Mouse (Mus musculus): ENCODE measurements around the gene Gm10428.
"Not testable (repeated sequence)": the region's sequence is repeated elsewhere in the genome, so short reads cannot be mapped to it uniquely, and the experiment has no call there.

Gm10428 gene

DNA sequence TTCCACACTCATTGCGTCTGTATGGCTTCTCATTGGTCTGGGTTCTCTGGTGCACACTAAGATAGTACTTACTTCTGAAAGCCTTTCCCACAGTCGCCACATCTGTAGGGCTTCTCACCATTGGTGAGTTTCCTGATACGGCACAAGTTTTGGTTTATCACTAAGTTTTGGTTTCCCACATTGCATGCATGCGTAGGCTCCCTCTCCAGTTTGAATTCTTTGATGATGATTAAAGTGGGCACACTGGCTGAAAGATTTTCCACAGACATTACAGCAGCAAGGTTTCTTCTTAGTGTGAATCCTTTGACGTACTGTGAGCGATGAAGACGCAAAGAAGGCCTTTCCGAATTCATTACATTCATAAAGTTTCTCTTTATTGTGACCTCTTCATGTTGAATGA lies at the start of gene Gm10428:
Gm10428 (plus strand) TSS at position 321 of the 400 bp plus-strand sequence.
- DNase-seq (ENCODE audit: low read depth, low spot score) = no peak

DNA sequence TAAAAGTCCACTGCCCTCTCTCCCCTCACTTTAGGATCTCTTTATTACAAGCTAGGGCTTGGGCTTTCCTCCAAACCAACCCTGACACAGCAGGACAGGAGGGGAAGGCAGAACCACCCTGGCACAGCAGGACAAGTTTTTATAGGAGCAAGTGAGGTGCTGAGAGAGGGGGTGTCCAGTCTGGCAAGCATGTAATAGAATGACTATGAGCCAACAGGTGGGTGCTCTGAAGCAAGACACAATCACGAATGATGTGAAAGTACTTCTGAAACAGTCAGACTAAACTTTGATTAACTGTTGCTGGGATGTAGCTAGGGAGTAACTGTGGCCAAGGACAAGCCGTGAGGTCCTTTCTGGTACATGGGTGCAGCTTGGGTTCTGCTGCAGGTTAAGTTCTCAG lies 46.8 kb upstream of the Gm10428 start:
- no peak for DNase-seq (ENCODE audit: low read depth, low spot score)

GRCm38 (mm10) chr11:62708252-62708651 lies 44.6 kb upstream of the Gm10428 start:
- no peak for DNase-seq (ENCODE audit: low read depth, low spot score)

- DNase-seq (ENCODE audit: low read depth, low spot score) = no peak
Observed at GRCm38 (mm10) chr11:62710657-62711056, 42.2 kb upstream of the Gm10428 start.

GRCm38 (mm10) chr11:62728276-62728675 lies 24.6 kb upstream of the Gm10428 start:
- no peak for DNase-seq (ENCODE audit: low read depth, low spot score)

- peak; percentile 95 for DNase-seq (ENCODE audit: low read depth, low spot score)
Observed at GRCm38 (mm10) chr11:62731311-62732021, 21.4 kb upstream of the Gm10428 start, which contains the start of gene Zfp287. Zfp287 (minus strand) TSS chr11:62731905.

GRCm38 (mm10) chr11:62732022-62732387 lies 20.9 kb upstream of the Gm10428 start:
- DNase-seq (ENCODE audit: low read depth, low spot score) = no peak

- no peak for DNase-seq (ENCODE audit: low read depth, low spot score)
Observed at GRCm38 (mm10) chr11:62732665-62733064, 20.2 kb upstream of the Gm10428 start.

GRCm38 (mm10) chr11:62741186-62741585 lies 11.7 kb upstream of the Gm10428 start:
- DNase-seq (ENCODE audit: low read depth, low spot score) = no peak

GRCm38 (mm10) chr11:62742261-62742957 lies 10.5 kb upstream of the Gm10428 start:
- DNase-seq (ENCODE audit: low read depth, low spot score) = no peak

DNA sequence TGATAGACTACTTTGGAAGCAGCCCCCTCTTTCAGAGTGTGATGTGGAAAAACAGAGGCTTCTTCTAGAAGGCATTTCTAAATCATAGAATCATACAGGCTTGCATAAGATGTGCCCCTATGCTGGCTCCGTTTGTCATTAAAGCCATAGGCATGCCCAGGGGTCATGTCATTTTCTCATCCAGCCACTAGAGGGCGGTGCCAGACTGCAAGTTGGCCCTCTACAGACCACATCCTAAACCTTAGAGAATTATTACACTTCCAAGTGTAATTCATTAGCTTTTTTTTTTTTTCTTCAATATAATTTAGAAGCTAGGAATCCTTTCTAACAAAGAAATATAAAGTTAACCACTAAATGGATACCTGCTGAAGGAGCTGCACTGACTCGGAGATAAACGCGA lies 8.8 kb upstream of the Gm10428 start:
- DNase-seq (ENCODE audit: low read depth, low spot score) = peak; percentile 73

- DNase-seq (ENCODE audit: low read depth, low spot score) = peak; percentile 74
Observed at GRCm38 (mm10) chr11:62746001-62746533, 6.8 kb upstream of the Gm10428 start.

- DNase-seq (ENCODE audit: low read depth, low spot score) = no peak
Observed at GRCm38 (mm10) chr11:62747227-62747626, 5.7 kb upstream of the Gm10428 start.

DNA sequence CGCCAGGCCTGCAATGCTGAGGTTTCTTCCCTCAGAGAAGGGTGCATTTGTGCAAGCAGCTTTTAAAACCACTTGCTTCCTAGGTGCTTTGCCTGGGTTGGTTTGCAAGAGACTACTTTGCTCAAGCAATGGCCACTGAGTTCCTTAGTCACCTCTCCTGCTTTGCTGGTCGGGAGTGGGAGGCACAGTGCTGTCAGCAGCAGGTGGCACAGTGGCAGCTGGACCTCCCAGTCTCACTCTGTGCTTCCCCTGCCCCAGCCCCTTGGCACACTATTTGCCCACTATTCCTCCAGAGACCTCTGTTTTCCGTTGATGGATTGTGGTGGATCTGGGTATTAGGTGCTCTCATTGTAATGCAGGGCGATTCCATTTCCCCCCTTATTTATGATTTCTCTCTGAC lies 4.8 kb upstream of the Gm10428 start:
- DNase-seq (ENCODE audit: low read depth, low spot score) = no peak

- DNase-seq (ENCODE audit: low read depth, low spot score) = not testable (repeated sequence)
Observed at GRCm38 (mm10) chr11:62749445-62749844, 3.5 kb upstream of the Gm10428 start.

- no peak for DNase-seq (ENCODE audit: low read depth, low spot score)
Observed at GRCm38 (mm10) chr11:62752191-62752590, 709 bp upstream of the Gm10428 start.

DNA sequence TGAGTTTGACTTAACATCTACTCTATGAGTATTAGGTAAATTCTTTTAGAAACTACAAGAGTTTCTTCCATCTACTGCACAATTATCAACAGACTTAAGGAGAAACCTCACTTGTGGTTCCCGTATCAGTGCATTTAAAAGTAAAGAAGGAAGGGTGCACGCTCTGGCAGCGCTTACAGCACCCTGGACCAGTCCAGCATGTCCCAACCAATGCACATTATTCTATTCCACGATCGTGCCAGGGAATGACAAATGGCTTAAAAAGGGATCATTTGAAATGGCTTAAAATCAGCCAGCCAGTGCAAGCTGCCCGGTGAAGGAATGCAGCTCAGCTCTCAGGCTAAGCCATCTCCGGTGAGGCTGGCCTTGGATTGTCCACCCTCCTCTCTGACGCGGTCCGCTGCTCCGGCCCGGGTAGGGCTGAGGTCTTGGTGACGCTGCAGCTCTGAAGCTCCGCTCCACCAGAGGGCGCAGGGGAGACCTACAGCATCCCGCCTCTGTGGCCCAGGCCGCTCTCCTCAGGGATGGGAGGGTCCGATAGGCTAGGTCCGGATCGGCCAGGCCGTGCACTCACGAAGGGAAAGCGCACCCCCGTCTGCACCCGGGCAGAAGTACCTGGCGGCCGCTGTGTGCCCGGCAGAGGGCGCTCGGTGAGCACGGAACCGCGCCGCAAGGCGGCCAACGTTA lies 3.7 kb downstream of the Gm10428 start:
- DNase-seq (ENCODE audit: low read depth, low spot score) = peak; percentile 98

DNA sequence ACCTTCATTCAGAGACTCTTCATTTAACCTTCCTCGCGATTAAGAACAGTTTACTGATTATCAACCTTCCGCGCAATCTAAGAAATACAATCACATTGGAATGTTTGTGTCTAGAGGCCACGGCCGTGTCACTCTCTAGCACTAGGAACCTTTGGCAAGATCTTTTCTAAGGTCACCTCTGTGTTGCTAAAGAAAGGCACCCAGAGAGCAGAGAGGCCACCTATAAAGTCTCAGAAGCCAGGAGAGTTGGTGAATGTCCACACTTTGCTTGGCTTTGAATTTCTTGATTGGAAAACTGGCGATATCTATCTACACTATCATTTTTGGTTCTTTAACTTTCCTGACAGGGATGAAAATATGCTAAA lies 4.2 kb downstream of the Gm10428 start:
- DNase-seq (ENCODE audit: low read depth, low spot score) = no peak

GRCm38 (mm10) chr11:62757906-62758305 lies 5.0 kb downstream of the Gm10428 start:
- no peak for DNase-seq (ENCODE audit: low read depth, low spot score)

DNA sequence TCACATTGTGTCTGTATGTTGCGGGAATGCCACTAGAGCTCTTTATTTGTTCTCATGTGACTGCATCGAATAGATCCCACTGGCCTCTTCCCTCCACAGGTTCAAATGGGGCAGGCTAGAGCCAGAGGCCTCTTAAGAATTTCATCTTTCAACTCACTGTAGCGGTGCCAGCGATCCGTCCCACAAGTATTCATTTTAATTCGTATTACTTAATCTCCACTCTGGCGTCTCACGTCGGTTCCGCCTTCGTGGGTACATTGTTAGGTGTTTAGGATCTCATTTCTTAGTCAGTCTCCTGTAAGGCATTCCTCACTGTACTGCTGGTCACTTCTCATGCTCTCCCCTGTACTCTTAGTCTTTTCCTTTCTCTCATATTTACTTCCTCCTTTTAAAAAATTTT lies 5.6 kb downstream of the Gm10428 start:
- DNase-seq (ENCODE audit: low read depth, low spot score) = no peak

GRCm38 (mm10) chr11:62760755-62761457 lies 8.0 kb downstream of the Gm10428 start:
- no peak for DNase-seq (ENCODE audit: low read depth, low spot score)

DNA sequence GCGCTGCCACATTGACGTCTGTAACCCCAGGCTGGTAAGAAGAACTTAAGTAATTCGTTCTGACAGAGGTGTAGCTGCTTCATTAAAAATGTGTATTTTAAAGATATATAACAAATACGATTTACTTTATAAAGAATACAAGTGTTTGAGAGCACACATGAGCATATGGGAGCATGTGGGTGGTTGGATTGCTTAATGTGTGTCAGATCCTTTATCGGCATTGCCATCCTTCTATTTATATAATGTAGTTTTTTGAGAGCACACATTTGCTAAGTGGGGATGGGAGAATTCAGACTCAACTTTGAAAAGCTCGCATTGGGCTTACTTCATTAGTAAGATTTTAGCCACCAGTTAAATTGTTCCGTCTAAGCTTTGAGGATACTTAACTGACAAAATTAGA lies 23.6 kb downstream of the Gm10428 start:
- no peak for DNase-seq (ENCODE audit: low read depth, low spot score)
